Mouse (Mus musculus): ENCODE measurements around the gene Vmn2r92. TPM values are rescaled to one million over a fixed set of nuclear protein-coding genes. Genes with fewer than 3 reads are reported as not detected.
"Not testable (repeated sequence)": the region's sequence is repeated elsewhere in the genome, so short reads cannot be mapped to it uniquely, and the experiment has no call there.

The Vmn2r92 gene
- total RNA-seq (2021), result not detected
- long read RNA-seq, experiment 1, result 0 reads
- long read RNA-seq, experiment 2, result 0 reads

GRCm38 (mm10) chr17:18151587-18151986, at the start of gene Vmn2r92:
Gene Vmn2r92, plus strand, starts transcription at chr17:18151887.
- DNase-seq, result not testable (repeated sequence)

GRCm38 (mm10) chr17:18102265-18102664, 49.4 kb upstream of the Vmn2r92 start:
- DNase-seq, result not testable (repeated sequence)

GRCm38 (mm10) chr17:18161194-18161593, 9.5 kb downstream of the Vmn2r92 start:
- DNase-seq, result not testable (repeated sequence)

- no peak for DNase-seq
These were observed 38.0 kb downstream of the Vmn2r92 start for GRCm38 (mm10) chr17:18189732-18190131.

- DNase-seq, result no peak
These were observed 69.6 kb downstream of the Vmn2r92 start for GRCm38 (mm10) chr17:18221300-18221699.

- no peak for DNase-seq
These were observed 80.3 kb downstream of the Vmn2r92 start for GRCm38 (mm10) chr17:18231996-18232395.

- DNase-seq, result no peak
These were observed 85.2 kb downstream of the Vmn2r92 start for GRCm38 (mm10) chr17:18236931-18237330.

Other genes starting within 250 kb of the Vmn2r92 start
- gene Fpr-rs4, start 130.2 kb upstream of the Vmn2r92 start, total RNA-seq (2021), result not detected
- not detected for gene Vmn2r124, start 102.5 kb upstream of the Vmn2r92 start, total RNA-seq (2021)
- not detected for gene Vmn2r91, start 66.9 kb upstream of the Vmn2r92 start, total RNA-seq (2021)
- not detected for gene Vmn2r94, start 125.9 kb downstream of the Vmn2r92 start, total RNA-seq (2021)
- not detected for gene Vmn2r93, start 146.2 kb downstream of the Vmn2r92 start, total RNA-seq (2021)